Mouse (Mus musculus) midbrain, embryonic 16.5 days (tissue): Measurements from ENCODE around the gene Rnd2. TPM values are rescaled to one million over a fixed set of nuclear protein-coding genes. Genes with fewer than 3 reads are reported as not detected.
"Not testable (repeated sequence)": the region's sequence is repeated elsewhere in the genome, so short reads cannot be mapped to it uniquely, and the experiment has no call there.

Experiments
- ATAC-seq: fragments of 200-750 bp; cut with Nextera tagmentation; 2 replicates; pipeline ENCODE4 v1.8.0; 2017; ENCODE audit warnings: moderate TSS enrichment
- H3K27ac ChIP-seq: fragments of 300-500 bp; sonication (generic); 2 replicates; pipeline ENCODE4 v1.5.1; 2014; ENCODE audit warnings: mild to moderate bottlenecking, low read length, mixed read lengths
- H3K27me3 ChIP-seq: fragments of 300-500 bp; sonication (generic); 2 replicates; pipeline ENCODE4 v1.6.1; 2014; ENCODE audit warnings: low read depth, low read length, mixed read lengths; ENCODE audit not compliant: control insufficient read depth, insufficient read depth
- H3K36me3 ChIP-seq: fragments of 300-500 bp; sonication (generic); 2 replicates; pipeline ENCODE4 v1.6.1; 2014; ENCODE audit warnings: mild to moderate bottlenecking, low read length, moderate library complexity, mixed read lengths; ENCODE audit not compliant: control insufficient read depth, insufficient read depth
- H3K4me1 ChIP-seq: fragments of 300-500 bp; sonication (generic); 2 replicates; pipeline ENCODE4 v1.6.1; 2014; ENCODE audit warnings: mild to moderate bottlenecking, low read length, mixed read lengths; ENCODE audit not compliant: control insufficient read depth, insufficient read depth
- H3K4me2 ChIP-seq: fragments of 300-500 bp; sonication (generic); 2 replicates; pipeline ENCODE4 v1.6.1; 2014; ENCODE audit warnings: mild to moderate bottlenecking, low read length, mixed read lengths
- H3K4me3 ChIP-seq: fragments of 300-500 bp; sonication (generic); 2 replicates; pipeline ENCODE4 v1.5.1; 2014; ENCODE audit warnings: low read depth, mild to moderate bottlenecking, low read length, moderate library complexity, mixed read lengths
- H3K9ac ChIP-seq: fragments of 300-500 bp; sonication (generic); 2 replicates; pipeline ENCODE4 v1.6.1; 2014; ENCODE audit warnings: low read depth, low read length, mixed read lengths
- H3K9me3 ChIP-seq: fragments of 300-500 bp; sonication (generic); replicated peaks from 2 replicates; pipeline ENCODE4 v1.6.1; 2014; ENCODE audit warnings: mild to moderate bottlenecking, low read length, mixed read lengths; ENCODE audit not compliant: control insufficient read depth, poor library complexity, severe bottlenecking
- WGBS: fragments of 180-500 bp; shearing (Covaris S2); extraction: QIAGEN DNeasy Blood & Tissue Kit; methylation state at CpG from one replicate; pipeline ENCODE4 v1.1.7; 2014; 5-methylcytosine and 5-hydroxymethylcytosine counted together
- polyA plus RNA-seq: library from polyadenylated mRNA; unstranded; fragments of >200 nt; fragmentation: Nextera tagmentation; extraction: Ambion mirVana; gene quantifications from 2 replicates; pipeline ENCODE4 v1.2.1, GENCODE M21; 2015

Rnd2 gene
- polyA plus RNA-seq, 1 experiment from 2014 or later, result 76.5 TPM

DNA sequence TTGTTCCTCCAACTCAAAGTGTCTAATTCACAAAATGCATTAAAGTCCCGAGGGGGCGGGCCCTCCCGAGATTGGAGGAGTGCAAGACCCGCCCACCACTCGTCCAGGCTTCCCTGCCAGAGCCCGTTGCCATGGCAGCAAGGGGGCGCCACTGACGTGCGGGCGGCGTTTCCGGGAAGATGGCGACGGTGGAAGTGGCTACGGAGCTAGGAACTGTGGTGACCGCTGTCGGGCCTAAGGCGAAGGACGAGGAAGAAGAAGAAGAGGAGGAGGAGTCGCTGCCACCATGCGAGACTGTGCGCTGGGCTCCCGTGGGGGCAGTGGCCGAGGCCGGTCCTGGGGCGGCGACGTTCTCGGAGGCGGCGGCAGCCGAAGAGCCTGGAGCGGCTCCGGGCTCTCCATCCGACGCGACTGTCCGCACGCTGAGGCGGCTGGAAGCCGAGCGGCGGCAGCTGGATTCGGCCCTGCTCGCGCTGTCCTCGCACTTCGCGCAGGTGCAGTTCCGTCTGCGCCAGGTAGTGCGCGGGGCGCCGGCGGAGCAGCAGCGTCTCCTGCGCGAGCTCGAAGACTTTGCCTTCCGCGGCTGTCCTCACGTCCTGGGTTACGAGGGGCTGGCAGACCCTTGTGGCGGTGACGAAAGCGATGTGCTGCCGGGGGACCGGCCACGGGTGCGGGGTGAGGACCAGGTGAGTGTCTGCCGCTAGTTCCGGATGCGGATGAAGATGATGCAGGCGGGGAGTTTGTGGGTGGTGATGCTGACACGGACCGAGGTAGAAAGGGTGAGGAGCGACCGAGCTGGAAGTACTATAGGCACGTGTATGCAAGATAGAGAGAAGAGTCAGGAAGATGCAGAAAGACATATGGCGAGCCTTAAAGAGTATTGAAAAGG lies 39.6 kb upstream of the Rnd2 start, which contains the start of the genes Rundc1 and Ptges3l:
Gene Rundc1, plus strand, starts transcription at position 161 of the 889 bp plus-strand sequence.
Gene Ptges3l, minus strand, starts transcription at position 409 of the 889 bp plus-strand sequence.
- Histone ChIP-seq H3K36me3 (peaks cover 9% of the 10 kb centered on the region), H3K4me2 (peak within 1 kb of the TSS; percentile 90), H3K9me3 (no peaks in the 10 kb centered on the region), H3K27ac (peak within 1 kb of the TSS; percentile 90), H3K4me3 (peak within 1 kb of the TSS; percentile 77), H3K9ac (peak within 1 kb of the TSS; percentile 82), H3K27me3 (no peaks in the 10 kb centered on the region), H3K4me1 (peaks cover 27% of the 10 kb centered on the region)
- ATAC-seq, result peak; percentile 94
- WGBS, result 0% methylated on average over 78 of the region's 81 CpGs

DNA sequence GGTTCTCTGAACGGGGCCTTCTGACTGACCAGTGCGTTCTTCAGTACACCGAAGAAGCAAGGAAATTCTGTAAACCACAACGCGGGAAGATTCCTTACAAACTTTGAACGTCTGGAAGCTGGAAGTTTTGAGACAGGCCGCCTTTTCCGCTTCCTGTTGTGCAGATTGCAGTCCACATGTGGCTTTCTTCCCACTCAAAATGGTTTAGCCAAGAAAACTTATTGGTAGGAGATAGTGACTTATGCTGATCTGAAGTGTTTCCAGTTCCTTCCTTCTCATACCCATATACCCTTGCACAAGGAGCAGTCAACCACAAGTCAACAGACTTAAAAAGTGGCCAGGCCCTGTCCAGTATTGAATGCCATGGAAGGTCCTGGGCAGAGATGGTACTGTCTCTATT lies 38.6 kb upstream of the Rnd2 start:
- WGBS, result 61% methylated on average over 8 of the region's 8 CpGs
- H3K27ac ChIP-seq, result no peak overlapping the region

DNA sequence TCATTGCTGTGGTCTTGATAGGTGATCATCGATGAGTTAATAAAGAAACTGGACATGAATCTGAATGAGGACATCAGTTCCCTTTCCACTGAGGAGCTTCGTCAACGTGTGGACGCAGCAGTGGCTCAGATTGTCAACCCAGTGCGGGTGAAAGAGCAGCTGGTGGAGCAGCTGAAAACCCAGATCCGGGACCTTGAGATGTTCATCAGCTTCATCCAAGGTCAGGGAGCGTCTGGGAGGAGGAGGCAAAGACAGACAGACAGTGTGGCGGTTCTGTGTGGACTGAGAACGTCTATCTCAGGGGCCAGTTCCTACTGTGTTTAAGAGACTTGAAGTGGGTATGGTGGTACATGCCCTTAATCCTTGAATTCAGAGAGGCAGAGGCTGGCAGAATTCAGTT lies 33.5 kb upstream of the Rnd2 start:
- H3K4me2 ChIP-seq, result no peak overlapping the region
- no peak for ATAC-seq
- peaks cover 48% of the 10 kb centered on the region for H3K36me3 ChIP-seq
- H3K9me3 ChIP-seq, result no peaks in the 10 kb centered on the region
- H3K4me1 ChIP-seq, result peaks cover 11% of the 10 kb centered on the region
- H3K27ac ChIP-seq, result no peak overlapping the region
- no peak overlapping the region for H3K4me3 ChIP-seq
- H3K27me3 ChIP-seq, result no peaks in the 10 kb centered on the region
- WGBS, result 91% methylated on average over 9 of the region's 9 CpGs
- H3K9ac ChIP-seq, result no peak overlapping the region

More for the DNA sequence above, 38.6 kb upstream of the Rnd2 start:
- H3K4me3 ChIP-seq, result peak overlapping the region; percentile 77
- H3K36me3 ChIP-seq, result peaks cover 18% of the 10 kb centered on the region
- no peaks in the 10 kb centered on the region for H3K27me3 ChIP-seq
- no peaks in the 10 kb centered on the region for H3K9me3 ChIP-seq
- peak overlapping the region; percentile 82 for H3K9ac ChIP-seq
- H3K4me1 ChIP-seq, result peaks cover 27% of the 10 kb centered on the region
- peak overlapping the region; percentile 90 for H3K4me2 ChIP-seq
- ATAC-seq, result no peak

DNA sequence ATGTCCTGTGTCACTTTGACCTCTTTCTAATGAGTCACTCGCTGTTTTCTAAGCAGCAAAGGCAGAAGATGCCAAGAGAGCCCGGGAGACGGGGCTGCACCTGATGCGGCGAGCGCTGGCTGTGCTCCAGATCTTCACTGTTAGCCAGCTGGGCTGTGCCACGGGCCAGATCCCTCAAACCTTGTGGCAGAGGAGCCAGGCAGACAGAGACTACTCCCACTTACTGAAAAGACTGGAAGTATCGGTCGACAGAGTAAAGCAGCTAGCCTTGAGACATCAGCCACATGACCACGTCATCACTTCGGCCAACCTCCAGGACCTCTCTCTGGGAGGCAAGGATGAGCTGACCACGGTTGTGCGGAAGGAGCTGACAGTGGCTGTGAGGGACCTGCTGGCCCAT lies 31.4 kb upstream of the Rnd2 start:
- WGBS, result 92% methylated on average over 13 of the region's 13 CpGs

DNA sequence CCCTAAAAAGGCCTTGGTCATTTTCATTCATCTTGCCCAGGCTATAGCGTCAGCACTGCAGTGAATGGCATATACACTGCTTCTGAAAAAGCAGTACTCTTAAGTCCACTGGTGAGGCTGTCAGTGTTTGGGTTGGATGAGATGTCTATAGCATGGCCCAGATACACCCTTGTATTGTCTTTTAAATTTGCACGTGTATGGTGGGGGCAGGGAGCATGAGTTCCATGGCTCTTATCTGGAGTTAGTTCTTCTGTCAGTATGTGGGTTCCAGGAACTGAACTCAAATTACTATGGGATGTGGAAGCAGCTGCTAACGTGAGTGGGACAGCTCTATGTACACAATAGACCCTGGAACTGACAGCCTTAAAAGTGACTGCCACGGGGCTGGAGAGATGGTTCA lies 29.0 kb upstream of the Rnd2 start:
- Histone ChIP-seq H3K4me1 (no peaks in the 10 kb centered on the region), H3K9ac (no peak overlapping the region), H3K4me2 (no peak overlapping the region), H3K36me3 (peaks cover 33% of the 10 kb centered on the region), H3K9me3 (no peaks in the 10 kb centered on the region), H3K27ac (no peak overlapping the region), H3K27me3 (no peaks in the 10 kb centered on the region), H3K4me3 (no peak overlapping the region)
- 83% methylated on average over 4 of the region's 4 CpGs for WGBS
- ATAC-seq, result no peak

More for the DNA sequence above, 31.4 kb upstream of the Rnd2 start:
- Histone ChIP-seq H3K27me3 (no peaks in the 10 kb centered on the region), H3K4me1 (no peaks in the 10 kb centered on the region), H3K4me2 (no peak overlapping the region), H3K4me3 (no peak overlapping the region), H3K27ac (no peak overlapping the region), H3K9ac (no peak overlapping the region), H3K9me3 (no peaks in the 10 kb centered on the region), H3K36me3 (peaks cover 48% of the 10 kb centered on the region)
- no peak for ATAC-seq

DNA sequence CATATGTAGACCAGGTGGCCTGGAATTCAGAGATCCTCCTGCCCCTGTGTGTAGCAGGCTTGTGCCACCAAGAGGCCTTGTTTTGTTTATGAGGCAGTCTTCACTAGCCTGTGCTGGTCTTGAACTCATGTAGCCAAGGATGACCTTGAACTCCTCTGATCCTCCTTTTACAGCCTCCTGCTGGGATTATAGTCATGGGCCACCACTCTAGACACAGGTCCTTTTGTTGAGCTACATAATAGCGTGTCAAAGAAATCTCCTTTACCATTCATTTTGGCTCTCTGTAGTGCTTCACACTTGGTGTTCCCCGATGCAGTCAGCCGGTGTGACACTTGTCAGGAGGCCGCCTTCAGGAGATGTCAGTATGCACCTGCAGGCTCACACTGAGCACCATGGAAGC lies 27.9 kb upstream of the Rnd2 start:
- Histone ChIP-seq H3K27me3 (no peaks in the 10 kb centered on the region), H3K4me3 (no peak overlapping the region), H3K36me3 (peaks cover 27% of the 10 kb centered on the region), H3K9me3 (no peaks in the 10 kb centered on the region), H3K27ac (no peak overlapping the region), H3K4me1 (no peaks in the 10 kb centered on the region), H3K4me2 (no peak overlapping the region), H3K9ac (no peak overlapping the region)
- no peak for ATAC-seq
- 30% methylated on average over 4 of the region's 4 CpGs for WGBS

DNA sequence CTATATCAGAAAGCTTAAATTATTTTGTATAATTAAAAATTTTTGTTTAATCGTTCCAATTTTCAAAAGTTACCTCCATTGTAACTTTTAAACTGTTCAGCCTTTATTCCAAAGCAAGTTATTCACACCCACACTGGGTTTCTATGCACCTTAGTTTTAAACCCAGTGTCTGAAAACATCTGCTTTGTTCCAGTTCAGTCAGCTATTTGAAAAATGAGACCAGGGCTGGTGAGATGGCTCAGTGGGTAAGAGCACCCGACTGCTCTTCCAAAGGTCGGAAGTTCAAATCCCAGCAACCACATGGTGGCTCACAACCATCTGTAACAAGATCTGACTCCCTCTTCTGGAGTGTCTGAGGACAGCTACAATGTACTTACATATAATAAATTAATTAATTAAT lies 26.8 kb upstream of the Rnd2 start:
- H3K27ac ChIP-seq, H3K9ac ChIP-seq, H3K4me2 ChIP-seq, H3K27me3 ChIP-seq, H3K4me1 ChIP-seq, ATAC-seq, H3K4me3 ChIP-seq, H3K9me3 ChIP-seq: not testable (repeated sequence)
- H3K36me3 ChIP-seq, result peaks cover 23% of the 10 kb centered on the region
- WGBS, result 74% methylated on average over 3 of the region's 3 CpGs

DNA sequence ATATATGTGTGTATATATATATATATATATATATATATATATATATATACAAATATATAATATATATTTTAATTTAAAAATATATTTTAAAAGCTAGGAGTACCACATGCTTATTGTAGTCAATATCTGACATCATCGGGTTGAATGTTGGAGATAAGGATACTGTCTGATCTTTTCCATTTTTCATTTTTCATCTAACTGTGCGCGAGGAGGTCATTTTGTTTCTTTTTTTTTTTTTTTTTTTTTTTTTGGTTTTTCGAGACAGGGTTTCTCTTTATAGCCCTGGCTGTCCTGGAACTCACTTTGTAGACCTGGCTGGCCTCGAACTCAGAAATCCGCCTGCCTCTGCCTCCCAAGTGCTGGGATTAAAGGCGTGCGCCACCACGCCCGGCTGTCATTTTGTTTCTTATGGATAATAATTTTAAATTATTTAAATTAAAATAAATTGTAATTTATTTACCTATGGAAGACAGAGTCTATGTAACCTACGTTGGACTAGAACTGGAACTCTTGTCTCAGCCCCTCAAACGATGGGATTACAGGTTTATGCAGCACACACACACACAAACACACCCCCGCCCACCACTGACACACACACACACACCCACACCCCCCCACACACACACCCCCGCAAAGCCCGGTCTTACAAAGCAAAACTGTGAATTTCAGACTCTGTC lies 23.2 kb upstream of the Rnd2 start:
- peak; percentile 65; the same call in 1 of the 2 replicates for ATAC-seq
- not testable (repeated sequence) for H3K27me3 ChIP-seq, H3K9me3 ChIP-seq, H3K9ac ChIP-seq
- Histone ChIP-seq H3K36me3 (peaks cover 16% of the 10 kb centered on the region), H3K4me2 (peak overlapping the region; percentile 49), H3K4me3 (peak overlapping the region; percentile 59), H3K4me1 (peaks cover 14% of the 10 kb centered on the region), H3K27ac (peak overlapping the region; percentile 58; the same call in 1 of the 2 replicates)
- WGBS, result 36% methylated on average over 14 of the region's 15 CpGs
